Mouse (Mus musculus) kidney, embryonic 15.5 days (tissue): Measurements from ENCODE around the gene Slfnl1. TPM values are rescaled to one million over a fixed set of nuclear protein-coding genes. Genes with fewer than 3 reads are reported as not detected.
A peak's percentile ranks its signal among the peaks of the same experiment; 100 is the strongest.

Experiments used
- ATAC-seq: fragments of 200-750 bp; cut with Nextera tagmentation; replicated peaks from 2 replicates; pipeline ENCODE4 v1.8.0; 2017; ENCODE audit warnings: moderate TSS enrichment; ENCODE audit not compliant: low FRiP score
- H3K27ac ChIP-seq: fragments of 300-500 bp; sonication (generic); 2 replicates; pipeline ENCODE4 v1.5.1; 2015; ENCODE audit warnings: mild to moderate bottlenecking, inconsistent platforms
- H3K27me3 ChIP-seq: fragments of 300-500 bp; sonication (generic); 2 replicates; pipeline ENCODE4 v1.6.1; 2015; ENCODE audit warnings: inconsistent platforms
- H3K36me3 ChIP-seq: fragments of 300-500 bp; sonication (generic); 2 replicates; pipeline ENCODE4 v1.6.1; 2015; ENCODE audit warnings: inconsistent platforms
- H3K4me1 ChIP-seq: fragments of 300-500 bp; sonication (generic); 2 replicates; pipeline ENCODE4 v1.6.1; 2015; ENCODE audit warnings: inconsistent platforms
- H3K4me2 ChIP-seq: fragments of 300-500 bp; sonication (generic); 2 replicates; pipeline ENCODE4 v1.6.1; 2015; ENCODE audit warnings: moderate library complexity, mild to moderate bottlenecking, inconsistent platforms
- H3K4me3 ChIP-seq: fragments of 300-500 bp; sonication (generic); replicated peaks from 2 replicates; pipeline ENCODE4 v1.5.1; 2015; ENCODE audit warnings: mild to moderate bottlenecking, inconsistent platforms
- H3K9ac ChIP-seq: fragments of 300-500 bp; sonication (generic); 2 replicates; pipeline ENCODE4 v1.6.1; 2015; ENCODE audit warnings: mild to moderate bottlenecking, inconsistent platforms
- H3K9me3 ChIP-seq: fragments of 300-500 bp; sonication (generic); replicated peaks from 2 replicates; pipeline ENCODE4 v1.6.1; 2016; ENCODE audit warnings: inconsistent platforms
- WGBS: fragments of 180-500 bp; shearing (Covaris S2); methylation state at CpG from one replicate; pipeline ENCODE4 v1.1.7; 2015; ENCODE audit warnings: mixed read lengths; 5-methylcytosine and 5-hydroxymethylcytosine counted together
- polyA plus RNA-seq: library from polyadenylated mRNA; unstranded; fragments of >200 nt; fragmentation: Nextera tagmentation; extraction: Ambion mirVana; gene quantifications from 2 replicates; pipeline ENCODE4 v1.2.1, GENCODE M21; 2015

Gene Slfnl1
- polyA plus RNA-seq, 1 experiment from 2014 or later, result not detected

DNA sequence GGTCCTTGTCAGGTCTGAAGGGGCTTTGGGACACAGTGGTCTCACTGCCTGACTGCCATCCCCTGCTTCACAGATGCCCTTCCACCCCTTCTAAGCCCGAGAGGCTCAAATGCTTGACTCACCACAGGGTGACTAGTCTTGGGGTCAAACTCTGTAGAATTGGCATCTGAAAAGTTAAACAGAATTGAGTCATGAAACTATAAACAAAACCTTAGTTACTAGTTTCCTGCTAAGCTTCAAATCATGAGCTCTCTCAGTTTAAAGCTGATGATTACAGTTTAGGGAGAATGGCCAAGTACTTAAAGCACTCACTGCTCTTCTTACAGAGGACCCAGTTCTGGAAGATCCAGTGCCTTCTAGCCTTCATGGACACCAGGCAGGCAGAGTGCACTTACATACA lies 12.9 kb downstream of the Slfnl1 start:
- H3K27me3 ChIP-seq, result no peaks in the 10 kb centered on the region
- no peak overlapping the region for H3K4me2 ChIP-seq
- H3K4me1 ChIP-seq, result no peaks in the 10 kb centered on the region

DNA sequence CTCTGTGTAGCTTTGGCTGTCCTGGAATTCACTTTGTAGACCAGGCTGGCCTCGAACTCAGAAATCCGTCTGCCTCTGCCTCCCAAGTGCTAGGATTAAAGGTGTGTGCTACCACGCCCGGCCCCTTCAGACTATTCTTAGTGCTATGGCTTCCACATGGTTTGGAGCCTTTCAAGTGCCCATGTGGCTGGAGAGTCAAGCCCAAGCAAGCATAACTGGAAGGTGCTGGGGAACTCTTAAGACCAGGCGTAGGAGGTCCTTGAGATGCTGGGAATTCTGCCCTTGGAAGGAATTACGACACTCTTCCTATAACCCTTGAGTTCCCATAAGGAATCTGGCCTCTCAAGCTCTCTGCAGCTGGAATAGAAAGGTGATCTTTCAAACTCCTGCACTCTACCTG lies 24.6 kb downstream of the Slfnl1 start:
- H3K9ac ChIP-seq, result no peak overlapping the region
- no peaks in the 10 kb centered on the region for H3K27me3 ChIP-seq
- H3K4me1 ChIP-seq, result no peaks in the 10 kb centered on the region
- peaks cover 94% of the 10 kb centered on the region for H3K36me3 ChIP-seq
- 87% methylated on average over 6 of the region's 6 CpGs for WGBS
- no peak overlapping the region for H3K4me3 ChIP-seq
- no peak overlapping the region for H3K27ac ChIP-seq
- H3K4me2 ChIP-seq, result no peak overlapping the region
- ATAC-seq, result no peak
- H3K9me3 ChIP-seq, result no peaks in the 10 kb centered on the region

More for the DNA sequence above, 12.9 kb downstream of the Slfnl1 start:
- peaks cover 98% of the 10 kb centered on the region for H3K36me3 ChIP-seq
- no peaks in the 10 kb centered on the region for H3K9me3 ChIP-seq
- no peak overlapping the region for H3K27ac ChIP-seq
- no peak for ATAC-seq
- no peak overlapping the region for H3K9ac ChIP-seq
- no peak overlapping the region for H3K4me3 ChIP-seq
- WGBS, result 94% methylated on average over 1 of the region's 1 CpGs

DNA sequence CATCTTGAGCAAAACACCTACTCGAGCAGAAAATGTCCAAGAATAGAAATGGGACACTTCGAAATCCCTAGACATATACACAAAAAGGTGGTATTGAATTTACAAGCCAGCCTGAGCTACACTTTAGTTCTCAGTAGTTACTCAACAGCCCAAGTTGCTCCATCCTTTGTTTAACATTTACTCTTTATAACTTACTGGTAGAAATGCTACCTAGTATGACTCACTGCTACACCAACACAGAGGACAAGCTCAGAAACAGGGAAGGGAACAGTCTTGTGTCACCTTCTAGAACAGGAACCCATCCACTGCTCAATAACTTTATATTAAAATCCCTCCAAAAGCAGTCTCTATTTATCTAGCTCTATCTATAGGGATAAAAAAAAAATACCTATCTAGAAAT lies 33.7 kb downstream of the Slfnl1 start:
- Histone ChIP-seq H3K4me3 (no peak overlapping the region), H3K27ac (no peak overlapping the region), H3K9me3 (no peaks in the 10 kb centered on the region), H3K27me3 (no peaks in the 10 kb centered on the region), H3K4me2 (no peak overlapping the region), H3K4me1 (peaks cover 24% of the 10 kb centered on the region), H3K9ac (no peak overlapping the region), H3K36me3 (peaks cover 61% of the 10 kb centered on the region)
- no peak for ATAC-seq
- WGBS, result 89% methylated on average over 2 of the region's 2 CpGs

DNA sequence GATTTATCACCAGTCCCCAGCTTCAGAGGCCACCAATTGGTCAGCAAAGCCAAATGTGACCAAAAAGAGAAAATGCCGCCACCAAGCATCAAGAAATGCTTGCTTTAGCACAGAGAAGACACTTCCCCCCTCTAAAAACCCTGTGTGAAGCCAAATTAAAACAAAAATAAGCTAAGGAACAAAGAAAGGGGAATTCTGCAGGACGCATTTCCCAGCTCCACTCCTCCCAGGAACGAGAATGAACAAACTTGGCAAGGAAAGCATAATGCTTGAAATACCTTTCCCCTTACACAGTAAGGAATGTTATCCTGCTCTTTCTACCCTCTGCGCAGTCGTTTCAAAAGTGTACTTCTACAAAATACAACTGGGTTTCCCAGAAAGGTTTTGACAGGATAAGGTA lies 36.0 kb downstream of the Slfnl1 start:
- peaks cover 33% of the 10 kb centered on the region for H3K4me1 ChIP-seq
- peak overlapping the region; percentile 76 for H3K27ac ChIP-seq
- ATAC-seq, result no peak
- H3K4me3 ChIP-seq, result peak overlapping the region; percentile 94
- H3K36me3 ChIP-seq, result peaks cover 38% of the 10 kb centered on the region
- no peak overlapping the region for H3K9ac ChIP-seq
- 26% methylated on average over 5 of the region's 5 CpGs for WGBS
- no peaks in the 10 kb centered on the region for H3K27me3 ChIP-seq
- peak overlapping the region; percentile 86 for H3K4me2 ChIP-seq
- H3K9me3 ChIP-seq, result no peaks in the 10 kb centered on the region

DNA sequence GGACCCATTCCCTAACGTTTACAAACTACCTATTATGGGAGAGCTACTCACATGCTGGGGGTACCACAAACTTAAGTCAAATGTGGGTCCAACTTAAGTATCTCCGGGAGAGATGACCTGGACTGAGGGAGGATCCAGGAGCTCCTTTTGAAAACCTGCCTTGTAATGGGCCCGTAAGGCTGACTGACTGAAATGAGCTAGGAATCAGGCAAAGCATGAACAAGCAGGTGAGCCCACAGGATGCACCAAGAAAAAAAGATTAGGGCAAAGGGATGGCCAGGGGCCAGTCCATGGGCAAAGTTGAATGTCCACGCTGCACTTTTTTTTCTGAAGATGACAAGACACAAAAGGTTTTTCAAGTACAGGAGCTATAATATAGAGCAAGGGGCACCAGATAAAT lies 37.0 kb downstream of the Slfnl1 start:
- ATAC-seq, result no peak
- Histone ChIP-seq H3K27me3 (no peaks in the 10 kb centered on the region), H3K36me3 (peaks cover 28% of the 10 kb centered on the region), H3K4me1 (peaks cover 33% of the 10 kb centered on the region), H3K9ac (peak overlapping the region; percentile 85), H3K27ac (peak overlapping the region; percentile 96; the same call in 1 of the 2 replicates), H3K4me2 (peak overlapping the region; percentile 86), H3K4me3 (peak overlapping the region; percentile 94), H3K9me3 (no peaks in the 10 kb centered on the region)
- 4% methylated on average over 4 of the region's 4 CpGs for WGBS

DNA sequence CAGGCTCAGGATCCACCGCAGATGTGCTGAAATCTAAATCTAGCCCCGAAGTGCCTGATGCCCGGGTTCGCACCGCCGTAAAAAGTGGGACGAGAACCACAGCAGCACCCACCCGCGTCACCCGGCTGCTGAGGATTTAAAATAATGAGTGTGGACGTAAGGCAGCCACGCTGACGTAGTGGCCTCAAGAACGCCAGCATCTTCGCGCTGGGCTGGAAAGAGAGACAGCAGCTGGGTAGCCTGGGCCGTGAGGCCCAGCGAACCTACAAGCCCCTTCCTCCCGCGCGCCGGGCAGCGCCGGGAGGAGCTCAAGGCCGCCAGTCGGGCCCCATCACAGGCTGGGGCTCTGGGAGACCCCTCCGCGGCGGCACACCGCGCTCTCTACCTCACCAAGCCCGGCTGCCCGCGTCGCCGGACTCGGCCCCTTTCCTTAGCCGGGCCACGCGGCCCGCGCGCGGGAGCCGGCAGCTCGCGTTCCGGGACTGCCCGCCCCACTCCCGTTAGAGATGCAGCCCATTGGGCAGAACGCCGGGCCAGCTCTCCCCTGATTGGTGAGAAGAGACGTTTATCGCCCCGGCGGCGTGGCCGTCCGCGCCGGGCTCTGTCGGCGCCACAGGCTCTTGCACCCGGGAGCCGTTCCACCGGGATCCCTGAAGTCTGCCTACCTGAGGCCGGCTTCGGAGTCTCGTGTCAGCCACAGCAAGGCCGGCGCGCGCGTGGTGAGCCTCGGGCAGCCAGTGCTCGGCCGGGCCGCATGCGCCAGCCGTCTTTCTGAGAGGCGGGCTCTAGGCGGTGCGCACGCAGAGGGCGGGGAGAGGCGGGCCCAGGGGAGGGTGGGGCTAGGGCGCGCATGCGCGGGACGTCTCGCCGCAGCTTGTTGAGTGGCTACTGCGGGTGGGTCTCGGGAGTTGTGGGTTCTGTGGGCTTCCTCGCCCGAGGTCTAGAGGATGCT lies 37.7 kb downstream of the Slfnl1 start, which contains the start of gene Ctps:
TSS of gene Ctps (minus strand) at position 791 of the 952 bp plus-strand sequence.
- peak; percentile 98 for ATAC-seq
- Histone ChIP-seq H3K4me3 (peak within 1 kb of the TSS; percentile 94), H3K27ac (peak within 1 kb of the TSS; percentile 96), H3K4me2 (peak within 1 kb of the TSS; percentile 86), H3K9ac (peak within 1 kb of the TSS; percentile 85), H3K4me1 (peaks cover 33% of the 10 kb centered on the region), H3K9me3 (no peaks in the 10 kb centered on the region), H3K36me3 (peaks cover 21% of the 10 kb centered on the region), H3K27me3 (no peaks in the 10 kb centered on the region)
- WGBS, result under 1% methylated on average over 96 of the region's 97 CpGs

DNA sequence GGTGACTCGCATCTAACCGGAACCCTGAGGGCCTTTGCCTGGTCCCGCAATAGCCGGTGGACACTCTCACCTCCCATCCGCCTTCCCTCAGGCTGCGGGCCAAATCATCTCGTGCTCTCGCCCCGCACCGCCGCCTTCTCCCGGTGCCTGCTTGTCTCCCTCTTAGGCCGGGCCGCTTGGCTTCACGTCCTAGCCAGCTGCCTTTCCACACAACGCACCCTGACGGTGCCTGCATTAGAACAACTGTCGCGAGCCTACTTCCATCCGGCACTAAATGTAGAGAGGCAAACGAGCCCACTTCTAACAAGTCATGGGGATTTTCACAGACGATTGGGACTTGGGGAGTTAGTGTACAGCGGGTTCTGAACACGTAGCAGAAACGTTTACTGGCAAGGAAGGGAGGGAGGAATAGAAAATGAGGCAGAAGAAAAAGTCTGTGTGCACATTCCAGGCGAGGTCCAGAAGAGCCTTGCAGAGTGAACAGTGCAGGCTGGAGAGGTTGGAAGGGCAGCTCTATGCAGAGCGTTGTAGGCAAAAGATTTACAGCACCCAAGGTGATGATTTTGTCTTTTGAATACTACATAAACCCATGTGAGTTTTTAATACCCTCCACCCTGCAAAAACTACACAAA lies 38.5 kb downstream of the Slfnl1 start:
- H3K9ac ChIP-seq, result peak overlapping the region; percentile 85
- H3K4me3 ChIP-seq, result peak overlapping the region; percentile 94
- peak overlapping the region; percentile 86 for H3K4me2 ChIP-seq
- peaks cover 13% of the 10 kb centered on the region; the same call in 1 of the 2 replicates for H3K36me3 ChIP-seq
- peak; percentile 63 for ATAC-seq
- H3K27ac ChIP-seq, result peak overlapping the region; percentile 96
- under 1% methylated on average over 27 of the region's 27 CpGs for WGBS
- H3K4me1 ChIP-seq, result peaks cover 33% of the 10 kb centered on the region
- no peaks in the 10 kb centered on the region for H3K27me3 ChIP-seq
- H3K9me3 ChIP-seq, result no peaks in the 10 kb centered on the region

DNA sequence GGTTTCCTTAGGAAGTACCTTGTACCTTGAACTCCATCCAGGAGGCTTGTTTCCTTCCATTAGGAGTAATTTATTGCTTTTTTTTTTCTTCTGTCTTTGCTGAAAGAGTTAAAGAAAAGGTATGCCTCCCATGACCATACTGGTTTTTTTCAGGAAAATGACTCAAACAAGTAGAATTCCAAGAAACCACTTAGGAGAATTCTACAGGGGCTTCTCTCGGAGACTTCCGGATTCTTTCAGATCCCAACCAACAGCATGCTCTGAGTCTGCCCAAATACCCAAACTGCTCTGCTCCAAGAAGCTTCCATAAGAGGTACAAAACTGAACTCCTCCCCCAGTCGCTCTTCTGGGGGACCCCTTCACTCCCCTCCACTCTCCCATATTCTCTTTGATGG lies 39.0 kb downstream of the Slfnl1 start:
- Histone ChIP-seq H3K27me3 (no peaks in the 10 kb centered on the region), H3K4me1 (peaks cover 33% of the 10 kb centered on the region), H3K9me3 (no peaks in the 10 kb centered on the region), H3K27ac (peak overlapping the region; percentile 96), H3K4me2 (peak overlapping the region; percentile 86), H3K36me3 (peaks cover 10% of the 10 kb centered on the region; the same call in 1 of the 2 replicates), H3K4me3 (peak overlapping the region; percentile 94), H3K9ac (0 out of 2 replicates have a peak overlapping the region, but pooled peaks have one; percentile 85)
- no peak for ATAC-seq
- WGBS, result 48% methylated on average over 3 of the region's 3 CpGs

DNA sequence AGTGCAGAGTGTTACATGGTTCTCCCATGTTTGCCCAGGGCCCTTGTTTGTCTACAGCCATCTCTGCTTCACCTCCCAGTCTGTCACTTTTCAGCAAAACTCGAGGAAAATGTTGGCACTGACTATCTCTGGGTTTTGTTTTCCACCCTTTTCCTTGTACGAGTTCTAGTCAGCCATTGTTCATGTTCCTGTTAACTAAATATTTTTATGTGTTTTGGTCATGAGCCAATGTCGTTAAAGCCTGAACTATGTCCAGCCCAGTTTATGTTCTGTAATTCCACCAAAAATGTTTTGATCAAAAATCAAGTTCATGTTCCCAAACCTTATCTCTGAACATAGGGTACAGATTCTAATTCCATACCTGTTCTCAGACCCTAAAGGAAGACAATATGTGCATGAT lies 39.7 kb downstream of the Slfnl1 start:
- ATAC-seq, result no peak
- Histone ChIP-seq H3K4me2 (no peak overlapping the region), H3K27ac (peak overlapping the region; percentile 34; the same call in 1 of the 2 replicates)

DNA sequence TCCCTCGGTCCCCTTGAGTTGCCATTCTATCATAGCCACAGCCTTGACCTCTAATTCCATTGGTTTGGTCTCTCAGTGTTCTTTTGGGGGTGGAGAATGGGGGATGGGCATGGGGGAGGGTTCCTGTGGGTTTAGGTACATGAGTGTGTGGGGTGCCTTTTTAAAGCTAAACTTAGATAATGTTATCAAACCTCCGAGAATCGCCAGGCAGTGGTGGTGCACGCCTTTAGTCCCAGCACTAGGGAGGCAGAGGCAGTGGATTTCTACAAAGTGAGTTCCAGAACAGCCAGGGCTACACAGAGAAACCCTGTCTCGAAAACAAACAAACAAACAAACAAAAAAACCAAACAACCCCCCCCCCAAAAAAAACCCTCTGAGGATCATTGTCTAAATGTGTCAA lies 48.9 kb downstream of the Slfnl1 start:
- H3K36me3 ChIP-seq, result no peaks in the 10 kb centered on the region
- no peaks in the 10 kb centered on the region for H3K27me3 ChIP-seq
- no peak overlapping the region for H3K4me2 ChIP-seq
- no peak for ATAC-seq
- no peak overlapping the region for H3K27ac ChIP-seq
- no peak overlapping the region for H3K4me3 ChIP-seq
- WGBS, result 78% methylated on average over 5 of the region's 5 CpGs
- 0 out of 2 replicates have a peak, but pooled peaks cover 5% of the 10 kb centered on the region for H3K4me1 ChIP-seq
- H3K9me3 ChIP-seq, result no peaks in the 10 kb centered on the region
- H3K9ac ChIP-seq, result no peak overlapping the region

More for the DNA sequence above, 39.7 kb downstream of the Slfnl1 start:
- no peak overlapping the region for H3K9ac ChIP-seq
- H3K4me1 ChIP-seq, result peaks cover 33% of the 10 kb centered on the region
- no peak overlapping the region for H3K4me3 ChIP-seq
- H3K27me3 ChIP-seq, result no peaks in the 10 kb centered on the region
- H3K36me3 ChIP-seq, result peaks cover 4% of the 10 kb centered on the region; the same call in 1 of the 2 replicates
- 50% methylated on average over 3 of the region's 3 CpGs for WGBS
- H3K9me3 ChIP-seq, result no peaks in the 10 kb centered on the region

DNA sequence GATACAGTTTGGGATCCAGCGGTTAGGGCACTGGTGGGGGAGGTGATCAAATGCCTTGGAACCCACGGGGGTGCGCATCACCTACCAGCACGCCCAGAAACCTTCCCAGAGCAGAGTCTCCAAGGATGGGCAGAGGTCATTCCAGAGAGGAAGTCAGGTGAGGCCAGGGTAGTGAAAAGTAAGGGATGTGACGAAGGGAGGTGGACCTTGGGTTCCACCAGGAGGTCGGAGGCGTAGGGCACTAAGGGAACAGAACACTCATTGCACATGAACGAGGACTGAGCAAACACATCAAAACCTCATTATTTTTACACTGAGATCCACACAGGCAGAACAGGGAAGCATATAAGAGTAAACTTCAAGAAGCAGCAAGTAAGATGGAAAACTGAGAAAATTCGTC lies 49.7 kb downstream of the Slfnl1 start:
- 0 out of 2 replicates have a peak, but pooled peaks cover 5% of the 10 kb centered on the region for H3K4me1 ChIP-seq
- no peaks in the 10 kb centered on the region for H3K9me3 ChIP-seq
- H3K36me3 ChIP-seq, result no peaks in the 10 kb centered on the region
- no peak for ATAC-seq
- H3K27me3 ChIP-seq, result no peaks in the 10 kb centered on the region
- H3K27ac ChIP-seq, result no peak overlapping the region
- WGBS, result 78% methylated on average over 9 of the region's 9 CpGs
- no peak overlapping the region for H3K4me2 ChIP-seq
- H3K9ac ChIP-seq, result no peak overlapping the region
- H3K4me3 ChIP-seq, result no peak overlapping the region
